Mouse (Mus musculus) stomach, embryonic 14.5 days (tissue): ENCODE measurements at regions not wholly inside any gene's neighbourhood (a gene's known extent, or its start where the extent isn't known, plus 50 kb on each side); places are given as distances from the start of the nearest gene placed in this dataset.

ENCODE experiments used
- ATAC-seq: fragments of 200-750 bp; cut with Nextera tagmentation; 2 replicates; pipeline ENCODE4 v1.8.0; 2017; ENCODE audit warnings: low read depth, moderate TSS enrichment; ENCODE audit not compliant: insufficient number of reproducible peaks, insufficient read depth, low FRiP score
- H3K27ac ChIP-seq: fragments of 300-500 bp; sonication (generic); 2 replicates; pipeline ENCODE4 v1.5.1; 2014; ENCODE audit warnings: mild to moderate bottlenecking, low read length, moderate library complexity, mixed read lengths
- H3K27me3 ChIP-seq: fragments of 300-500 bp; sonication (generic); 2 replicates; pipeline ENCODE4 v1.6.1; 2014; ENCODE audit warnings: low read length, control low read depth, mixed read lengths; ENCODE audit not compliant: control insufficient read depth, insufficient read depth
- H3K36me3 ChIP-seq: fragments of 300-500 bp; sonication (generic); 2 replicates; pipeline ENCODE4 v1.6.1; 2014; ENCODE audit warnings: mild to moderate bottlenecking, control low read depth, low read length, moderate library complexity, mixed read lengths; ENCODE audit not compliant: control insufficient read depth, insufficient read depth
- H3K4me1 ChIP-seq: fragments of 300-500 bp; sonication (generic); 2 replicates; pipeline ENCODE4 v1.6.1; 2014; ENCODE audit warnings: low read length, control low read depth, mixed read lengths; ENCODE audit not compliant: control insufficient read depth, insufficient read depth
- H3K4me2 ChIP-seq: fragments of 300-500 bp; sonication (generic); replicated peaks from 2 replicates; pipeline ENCODE4 v1.6.1; 2014; ENCODE audit warnings: low read depth, low read length, control low read depth
- H3K4me3 ChIP-seq: fragments of 300-500 bp; sonication (generic); 2 replicates; pipeline ENCODE4 v1.5.1; 2014; ENCODE audit warnings: low read depth, low read length, control low read depth
- H3K9ac ChIP-seq: fragments of 300-500 bp; sonication (generic); replicated peaks from 2 replicates; pipeline ENCODE4 v1.6.1; 2014; ENCODE audit warnings: low read depth, mild to moderate bottlenecking, control low read depth, low read length, moderate library complexity, mixed read lengths
- H3K9me3 ChIP-seq: fragments of 300-500 bp; sonication (generic); 2 replicates; pipeline ENCODE4 v1.6.1; 2016; ENCODE audit warnings: low read depth, low read length, control low read depth; ENCODE audit not compliant: control insufficient read depth
- WGBS: fragments of 180-500 bp; shearing (Covaris S2); extraction: QIAGEN DNeasy Blood & Tissue Kit; methylation state at CpG from one replicate; pipeline ENCODE4 v1.1.7; 2014; 5-methylcytosine and 5-hydroxymethylcytosine counted together

DNA sequence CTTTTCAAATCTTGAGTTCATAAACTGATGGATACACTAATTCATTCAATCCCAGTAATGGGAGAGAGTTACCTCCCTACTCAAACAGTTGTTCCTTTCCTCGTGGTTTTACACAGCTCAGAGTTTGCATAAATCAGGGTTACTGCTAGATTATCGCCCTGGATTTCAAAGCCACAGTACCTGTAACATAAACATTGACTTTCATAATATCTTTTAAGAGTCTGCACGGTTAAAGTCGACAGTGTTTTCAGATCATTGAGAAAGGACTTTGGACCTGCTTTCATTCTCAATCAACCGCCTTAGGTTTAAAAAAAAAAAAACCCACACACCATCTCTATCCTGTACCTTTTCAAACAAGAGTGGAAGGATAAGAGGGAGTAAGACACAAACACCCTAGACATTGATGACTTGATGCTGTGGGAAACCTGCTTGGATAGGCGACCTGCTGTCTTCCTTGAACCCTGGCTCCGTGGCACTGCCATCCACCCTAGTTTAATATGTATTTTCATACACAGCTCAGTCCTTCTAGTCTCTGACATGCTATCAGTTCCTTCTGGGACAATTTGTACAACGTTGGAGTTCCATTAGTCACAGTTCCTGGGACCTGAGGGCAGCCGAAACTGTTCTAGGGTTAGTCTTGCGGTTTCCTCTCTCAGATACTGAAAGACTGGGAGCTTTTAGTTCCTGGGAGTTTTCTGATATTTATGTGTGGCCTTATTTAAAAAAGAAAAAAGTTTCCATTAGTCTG lies 179.3 kb downstream of the Rnf152 start:
- no peaks in the 10 kb centered on the region for H3K27me3 ChIP-seq
- H3K4me3 ChIP-seq, result no peak overlapping the region
- peaks cover 14% of the 10 kb centered on the region; the same call in 1 of the 2 replicates for H3K4me1 ChIP-seq
- no peaks in the 10 kb centered on the region for H3K36me3 ChIP-seq
- no peak overlapping the region for H3K4me2 ChIP-seq
- H3K27ac ChIP-seq, result peak overlapping the region; percentile 84; the same call in 1 of the 2 replicates
- WGBS, result 49% methylated on average over 10 of the region's 10 CpGs
- peak; percentile 62; the same call in 1 of the 2 replicates for ATAC-seq
- H3K9me3 ChIP-seq, result no peaks in the 10 kb centered on the region
- no peak overlapping the region for H3K9ac ChIP-seq

- Histone ChIP-seq H3K9me3 (no peaks in the 10 kb centered on the region), H3K27me3 (no peaks in the 10 kb centered on the region), H3K4me2 (no peak overlapping the region), H3K9ac (no peak overlapping the region), H3K4me3 (no peak overlapping the region), H3K4me1 (no peaks in the 10 kb centered on the region), H3K36me3 (no peaks in the 10 kb centered on the region), H3K27ac (no peak overlapping the region)
- 76% methylated on average over 1 of the region's 1 CpGs for WGBS
- no peak for ATAC-seq
These were observed 185.5 kb downstream of the Rnf152 start for GRCm38 (mm10) chr1:105170979-105171378.

DNA sequence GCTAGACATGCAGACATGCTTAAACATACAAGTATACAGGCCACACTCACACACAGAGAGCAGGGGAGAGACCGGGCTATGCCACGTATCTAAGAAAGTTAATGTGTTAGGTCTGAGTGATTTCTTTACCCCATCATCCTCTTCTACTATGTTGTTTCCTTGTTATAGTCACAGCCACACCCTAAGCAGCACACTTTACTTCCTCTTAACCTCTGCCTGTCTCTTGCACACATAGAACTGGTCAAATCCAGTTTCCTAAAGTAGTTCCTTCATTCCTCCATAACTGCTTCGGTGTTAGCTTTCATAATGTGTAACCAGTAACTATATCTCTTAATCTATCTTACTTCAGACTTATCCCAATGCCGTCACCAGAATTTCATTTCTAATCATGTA lies 186.4 kb downstream of the Rnf152 start:
- 85% methylated on average over 4 of the region's 4 CpGs for WGBS

DNA sequence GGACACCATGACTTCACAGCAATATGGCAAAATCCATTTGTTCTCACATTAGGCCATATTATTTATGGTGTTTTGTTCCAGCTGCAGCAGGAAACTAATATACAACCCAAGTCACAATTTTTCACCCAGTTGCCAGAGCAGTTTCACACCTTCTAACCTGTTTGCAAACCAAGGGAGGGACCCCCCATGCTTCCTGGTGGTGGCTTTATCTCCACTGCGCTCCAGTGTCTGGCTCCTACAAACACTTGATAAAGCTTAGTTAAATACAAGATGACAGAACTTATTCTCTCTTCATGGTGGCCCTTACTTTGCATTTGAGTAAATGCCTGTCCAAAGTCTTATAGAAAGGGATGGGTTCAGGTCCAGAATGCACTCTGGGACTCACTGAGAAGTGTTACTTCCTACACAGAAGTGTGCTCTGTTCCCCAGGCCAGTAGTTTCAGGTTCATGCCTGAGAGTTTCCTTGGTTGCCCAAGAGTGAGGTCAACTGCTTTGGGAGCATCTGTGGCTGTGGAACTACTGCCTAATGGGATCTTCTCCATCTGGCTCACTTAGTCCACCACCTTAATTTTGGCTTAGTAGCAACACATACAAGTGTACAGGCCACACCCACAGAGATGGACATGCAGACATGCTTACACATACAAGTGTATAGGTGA lies 186.9 kb downstream of the Rnf152 start:
- Histone ChIP-seq H3K36me3 (no peaks in the 10 kb centered on the region), H3K4me1 (no peaks in the 10 kb centered on the region), H3K27me3 (no peaks in the 10 kb centered on the region), H3K9me3 (no peaks in the 10 kb centered on the region), H3K4me3 (no peak overlapping the region), H3K27ac (no peak overlapping the region), H3K4me2 (no peak overlapping the region), H3K9ac (no peak overlapping the region)
- ATAC-seq, result no peak
- WGBS, result 69% methylated on average over 1 of the region's 1 CpGs

More for the DNA sequence above, 186.4 kb downstream of the Rnf152 start:
- Histone ChIP-seq H3K36me3 (no peaks in the 10 kb centered on the region), H3K9ac (no peak overlapping the region), H3K27ac (no peak overlapping the region), H3K4me1 (no peaks in the 10 kb centered on the region), H3K27me3 (no peaks in the 10 kb centered on the region), H3K4me3 (no peak overlapping the region), H3K9me3 (no peaks in the 10 kb centered on the region), H3K4me2 (no peak overlapping the region)
- no peak for ATAC-seq

DNA sequence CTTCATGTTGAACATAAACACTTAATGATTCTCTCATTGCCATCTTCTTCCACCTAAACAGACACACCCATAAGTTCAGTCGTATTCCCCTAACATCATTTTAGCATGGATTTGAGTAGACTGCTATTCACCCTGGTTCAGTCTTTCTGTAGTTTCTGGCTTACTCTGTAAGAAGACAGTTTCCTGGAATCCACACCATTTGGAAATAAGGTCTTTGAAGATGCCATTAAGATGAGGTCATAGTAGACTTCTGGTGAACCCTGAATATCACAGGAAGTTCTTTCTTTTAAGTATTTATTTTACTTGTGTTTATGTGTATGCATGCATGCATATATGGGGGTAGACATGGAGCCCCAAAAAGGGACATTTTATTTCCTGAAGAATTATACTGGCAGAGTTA lies 187.7 kb downstream of the Rnf152 start:
- ATAC-seq, result no peak

GRCm38 (mm10) chr1:105157459-105158124 lies 198.9 kb downstream of the Rnf152 start:
- Histone ChIP-seq H3K4me2 (no peak overlapping the region), H3K36me3 (no peaks in the 10 kb centered on the region), H3K9ac (no peak overlapping the region), H3K9me3 (no peaks in the 10 kb centered on the region), H3K27ac (no peak overlapping the region), H3K4me3 (no peak overlapping the region), H3K4me1 (no peaks in the 10 kb centered on the region), H3K27me3 (no peaks in the 10 kb centered on the region)
- WGBS, result 49% methylated on average over 2 of the region's 2 CpGs
- ATAC-seq, result no peak

More for the DNA sequence above, 187.7 kb downstream of the Rnf152 start:
- no peak overlapping the region for H3K27ac ChIP-seq
- no peak overlapping the region for H3K9ac ChIP-seq
- H3K4me1 ChIP-seq, result no peaks in the 10 kb centered on the region
- no peaks in the 10 kb centered on the region for H3K27me3 ChIP-seq
- H3K36me3 ChIP-seq, result no peaks in the 10 kb centered on the region
- WGBS, result 69% methylated on average over 1 of the region's 1 CpGs
- no peaks in the 10 kb centered on the region for H3K9me3 ChIP-seq
- H3K4me3 ChIP-seq, result no peak overlapping the region
- no peak overlapping the region for H3K4me2 ChIP-seq

DNA sequence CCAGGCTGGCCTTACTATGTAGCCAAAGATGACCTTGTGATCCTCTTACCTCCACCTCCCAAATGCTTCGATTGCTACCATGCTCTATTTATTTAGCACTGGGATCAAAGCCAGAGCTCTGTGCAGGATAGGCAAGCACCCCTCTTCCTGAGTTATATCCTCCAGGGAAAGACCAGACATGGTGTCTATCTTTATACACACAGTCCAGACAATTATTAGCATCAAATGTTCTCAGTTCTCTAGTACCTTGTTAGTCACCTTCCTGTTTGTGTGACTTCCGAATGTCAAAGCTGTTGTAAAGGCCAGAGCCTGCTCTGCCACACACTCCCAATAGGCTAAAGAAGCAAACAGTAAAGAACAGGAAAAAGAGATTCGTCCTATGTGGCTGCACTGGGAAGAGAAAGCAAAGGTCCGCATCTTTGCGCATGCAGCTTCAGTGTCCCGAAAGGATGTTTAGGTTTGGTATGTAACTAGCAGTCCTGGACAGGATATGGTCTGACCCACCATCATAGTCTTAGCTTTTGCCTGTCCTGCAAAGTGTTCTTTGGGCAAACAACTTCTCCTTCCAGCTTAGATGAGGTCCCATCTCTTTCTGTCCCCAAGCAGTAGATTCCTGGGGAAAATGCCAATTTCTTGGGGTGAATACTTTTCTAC lies 204.2 kb downstream of the Rnf152 start:
- no peak overlapping the region for H3K9ac ChIP-seq
- H3K4me2 ChIP-seq, result no peak overlapping the region
- H3K4me1 ChIP-seq, result no peaks in the 10 kb centered on the region
- 75% methylated on average over 6 of the region's 6 CpGs for WGBS
- no peak for ATAC-seq
- H3K9me3 ChIP-seq, result no peaks in the 10 kb centered on the region
- H3K4me3 ChIP-seq, result no peak overlapping the region
- no peaks in the 10 kb centered on the region for H3K27me3 ChIP-seq
- H3K36me3 ChIP-seq, result no peaks in the 10 kb centered on the region
- no peak overlapping the region for H3K27ac ChIP-seq

DNA sequence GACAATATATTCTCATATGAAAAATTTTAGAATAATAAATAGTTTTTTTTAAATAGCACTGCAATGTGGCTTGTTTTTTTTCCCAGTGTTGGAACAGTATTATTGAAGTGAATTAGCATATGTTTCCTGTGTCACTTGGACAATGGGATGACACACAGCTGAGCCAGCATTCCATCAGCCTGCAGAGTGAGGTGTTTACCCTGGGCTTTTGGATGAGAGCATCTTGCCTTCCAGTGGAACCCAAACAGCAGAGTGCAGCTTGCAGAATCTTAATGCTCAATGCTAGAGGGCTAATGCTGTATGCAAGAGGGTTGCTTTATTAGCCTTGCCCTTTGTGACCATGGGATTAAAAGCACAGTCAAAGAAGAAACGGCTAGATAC lies 205.1 kb downstream of the Rnf152 start:
- ATAC-seq, result no peak
- 25% methylated on average over 1 of the region's 1 CpGs for WGBS
- H3K9me3 ChIP-seq, result no peaks in the 10 kb centered on the region

More for the DNA sequence above, 205.1 kb downstream of the Rnf152 start:
- Histone ChIP-seq H3K4me1 (no peaks in the 10 kb centered on the region), H3K4me2 (no peak overlapping the region), H3K27me3 (no peaks in the 10 kb centered on the region), H3K4me3 (no peak overlapping the region), H3K27ac (no peak overlapping the region), H3K36me3 (no peaks in the 10 kb centered on the region), H3K9ac (no peak overlapping the region)
